Mouse (Mus musculus) frontal cortex, postnatal 25 days (tissue): ENCODE results near the gene Tmed6.
"Not testable (repeated sequence)": the region's sequence is repeated elsewhere in the genome, so short reads cannot be mapped to it uniquely, and the experiment has no call there.

ENCODE experiments used
- DNase-seq, 2 experiments: peaks; one replicate each; pipeline ENCODE4 v3.0.0; 2022; ENCODE audit warnings: low spot score in 2 of 2

Gene Tmed6

GRCm38 (mm10) chr8:107065511-107066496, at the start of gene Tmed6:
Gene Tmed6 (minus strand): TSS chr8:107065644.
- no peak for DNase-seq

DNA sequence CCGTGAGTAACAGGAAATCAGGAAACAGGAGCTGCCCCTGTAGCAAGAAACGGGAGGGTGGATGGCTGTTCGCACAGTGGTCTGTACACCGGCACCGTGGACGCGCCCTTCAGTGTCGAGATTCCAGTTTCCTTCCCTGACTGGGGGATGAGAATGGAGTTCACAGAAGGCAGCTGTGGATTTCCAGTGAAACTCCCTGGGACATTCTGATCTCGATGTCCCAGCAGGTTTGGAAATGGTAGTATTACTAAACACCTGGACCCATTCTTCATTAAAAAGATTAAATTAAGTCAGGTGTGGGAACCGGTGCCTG, 49.5 kb upstream of the Tmed6 start:
- no peak for DNase-seq

DNA sequence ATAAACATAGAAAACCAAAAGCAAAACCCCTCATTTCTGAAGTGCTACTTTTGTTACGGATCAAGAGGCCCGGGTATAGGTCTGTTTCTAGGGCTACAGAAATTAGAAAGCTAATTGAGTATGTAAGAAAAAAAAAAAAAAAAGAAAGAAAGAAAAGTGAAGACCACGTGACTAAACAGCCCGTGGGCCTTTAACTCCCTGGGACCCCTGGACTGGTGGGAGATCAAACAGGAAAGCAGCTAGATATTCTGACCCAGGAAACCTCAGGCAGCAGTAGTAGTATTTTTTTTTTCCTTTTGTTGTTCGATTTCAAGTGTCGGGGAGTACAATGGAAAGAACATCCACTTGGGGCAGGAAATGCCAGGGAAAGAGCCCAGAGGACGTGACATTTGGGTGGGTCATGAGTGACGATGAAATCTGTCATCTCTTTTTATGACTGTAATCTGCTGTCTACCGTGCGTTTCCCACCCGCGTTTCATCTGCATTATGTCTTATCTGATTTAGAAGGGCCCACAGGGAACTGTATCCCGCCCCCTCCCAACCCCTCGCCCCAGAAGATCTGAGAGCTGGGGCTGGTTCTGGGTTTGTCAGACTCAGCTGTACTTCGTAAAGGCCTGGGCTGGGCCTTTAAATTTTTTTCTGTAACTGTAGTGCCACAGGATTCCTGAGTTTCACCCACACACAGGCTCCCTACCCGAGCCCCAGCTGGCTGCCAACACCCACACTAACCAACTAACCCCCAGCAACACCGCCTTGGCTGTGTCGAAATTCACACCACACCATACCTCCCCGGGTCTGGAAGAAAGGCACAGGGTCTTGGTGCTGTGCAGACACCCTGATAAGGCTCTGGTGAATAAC, 48.9 kb upstream of the Tmed6 start:
- DNase-seq: no peak

DNA sequence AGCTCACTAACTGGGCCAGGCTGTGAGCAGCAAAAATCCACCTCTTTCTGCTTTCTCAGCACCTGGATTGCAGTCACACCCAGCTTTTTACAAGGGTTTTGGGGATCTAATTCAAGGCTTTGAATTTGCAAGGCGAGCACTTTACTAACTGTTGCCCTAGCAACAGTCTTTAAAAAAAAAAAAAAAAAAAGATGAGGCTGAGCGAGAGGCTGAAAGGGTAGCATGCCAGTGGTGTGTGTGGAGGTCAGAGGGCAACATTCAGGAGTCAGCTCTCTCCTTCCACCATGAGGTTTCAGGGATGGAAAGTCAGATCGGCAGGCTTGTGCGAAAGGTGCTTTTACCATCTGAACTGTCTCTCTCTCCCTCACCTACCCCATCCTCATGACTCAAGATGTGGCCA, 47.8 kb upstream of the Tmed6 start:
- DNase-seq: no peak

- no peak for DNase-seq
These were observed 46.1 kb upstream of the Tmed6 start for GRCm38 (mm10) chr8:107111340-107112105.

DNA sequence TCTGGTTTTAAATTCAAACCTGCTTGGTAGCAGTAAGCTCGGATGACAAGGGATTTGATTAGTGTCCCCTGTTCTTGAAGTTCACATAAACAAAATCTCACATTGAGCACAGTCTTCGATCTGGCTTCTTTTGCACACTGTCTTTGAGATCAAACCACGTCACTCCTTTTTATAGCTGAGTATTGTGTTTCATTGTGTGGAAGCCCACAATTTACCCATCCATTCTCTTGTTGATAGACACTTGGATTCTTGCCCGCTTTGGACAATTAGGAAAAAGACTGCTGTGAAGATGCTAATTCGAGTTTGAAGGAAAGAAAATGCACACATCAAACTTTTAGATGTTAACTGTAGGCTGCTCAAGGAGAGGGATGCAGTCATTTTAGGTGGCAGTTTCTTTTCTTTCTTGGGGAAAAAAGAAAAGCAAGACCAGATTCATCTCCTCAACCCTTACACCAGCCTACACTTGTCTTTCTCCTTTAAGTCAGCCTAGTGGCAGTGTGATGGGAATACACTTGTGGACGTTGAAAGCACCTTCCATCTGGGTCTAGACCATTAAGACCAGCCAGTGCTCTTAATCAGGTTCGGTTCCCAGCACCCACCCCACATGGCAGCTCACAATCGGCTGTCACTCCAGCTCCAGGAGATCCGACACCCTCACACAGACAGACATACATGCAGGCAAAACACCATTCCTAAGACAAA, 45.3 kb upstream of the Tmed6 start:
- DNase-seq: no peak

GRCm38 (mm10) chr8:107109816-107110435, 44.5 kb upstream of the Tmed6 start:
- no peak for DNase-seq

DNA sequence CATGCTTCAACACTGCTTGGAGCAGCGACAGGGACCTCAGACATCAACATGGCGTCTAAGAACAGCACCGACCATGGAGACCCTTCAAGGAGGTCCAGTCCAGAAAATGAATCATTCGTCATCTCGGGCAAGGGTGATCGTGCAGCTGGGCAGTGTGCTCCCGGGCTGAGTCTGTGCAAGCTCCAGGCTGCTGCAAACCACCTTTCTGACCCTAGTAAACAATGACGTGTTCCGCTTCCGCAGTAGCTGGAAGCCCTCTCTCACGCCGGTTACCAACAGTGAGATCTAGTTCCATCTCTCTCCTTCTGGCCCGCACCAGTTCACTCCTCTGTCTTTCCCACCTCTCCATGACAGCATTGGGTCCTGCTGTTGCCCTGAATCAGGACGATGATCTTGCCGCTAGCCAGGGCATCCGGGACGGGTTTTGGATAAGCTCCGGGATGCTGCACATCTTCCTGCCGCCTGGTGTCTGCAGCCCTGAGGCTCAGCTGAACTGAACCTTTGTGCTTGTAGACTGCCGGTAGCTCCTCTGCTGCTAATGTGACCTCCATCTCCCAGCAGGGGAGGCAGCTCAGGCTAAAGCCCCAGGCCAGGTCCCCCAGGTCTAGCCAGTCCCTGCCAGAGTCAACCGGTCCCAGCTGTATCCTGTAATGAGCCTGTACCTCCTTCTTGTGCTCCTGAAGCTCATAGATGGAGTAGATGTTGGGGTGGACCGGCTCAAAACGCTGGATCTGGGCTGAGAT, 43.7 kb upstream of the Tmed6 start:
- DNase-seq: no peak

DNA sequence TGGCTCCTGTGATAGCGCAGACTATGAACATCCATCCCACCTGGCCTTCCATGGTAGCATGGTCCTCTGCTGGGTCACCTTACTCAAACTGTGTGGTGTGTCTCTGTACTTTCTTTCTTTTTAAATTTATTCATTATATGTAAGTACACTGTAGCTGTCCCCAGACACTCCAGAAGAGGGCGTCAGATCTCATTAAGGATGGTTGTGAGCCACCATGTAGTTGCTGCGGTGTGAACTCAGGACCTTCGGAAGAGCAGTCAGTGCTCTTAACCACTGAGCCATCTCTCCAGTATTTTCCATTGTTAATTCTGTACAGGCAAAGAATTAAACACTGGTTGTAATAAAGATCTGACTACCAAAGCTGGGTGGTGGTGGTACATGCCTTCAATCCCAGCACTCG, 42.6 kb upstream of the Tmed6 start:
- not testable (repeated sequence) for DNase-seq

- peak; percentile 60 to 71 for DNase-seq
These were observed 39.1 kb upstream of the Tmed6 start for GRCm38 (mm10) chr8:107104547-107104946.

DNA sequence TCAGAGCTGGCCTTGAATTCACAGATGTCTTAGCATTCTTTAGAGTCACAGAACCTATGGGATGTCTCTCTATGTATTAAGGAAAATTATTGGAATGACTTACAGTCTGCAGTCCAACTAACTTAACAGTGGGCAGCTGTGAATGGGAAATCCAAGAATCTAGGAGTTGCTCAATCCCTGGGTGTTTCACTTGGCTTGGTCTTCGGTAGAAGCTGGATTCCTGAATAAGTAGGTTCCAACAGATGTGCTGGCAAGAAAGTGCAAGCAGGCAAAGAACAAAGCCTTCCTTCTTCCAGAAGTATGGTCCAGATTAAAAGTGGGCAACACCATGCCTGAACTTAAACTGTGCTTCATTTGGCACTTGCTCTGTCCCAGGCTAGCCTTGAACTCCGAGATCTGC, 35.2 kb upstream of the Tmed6 start:
- no peak for DNase-seq

DNA sequence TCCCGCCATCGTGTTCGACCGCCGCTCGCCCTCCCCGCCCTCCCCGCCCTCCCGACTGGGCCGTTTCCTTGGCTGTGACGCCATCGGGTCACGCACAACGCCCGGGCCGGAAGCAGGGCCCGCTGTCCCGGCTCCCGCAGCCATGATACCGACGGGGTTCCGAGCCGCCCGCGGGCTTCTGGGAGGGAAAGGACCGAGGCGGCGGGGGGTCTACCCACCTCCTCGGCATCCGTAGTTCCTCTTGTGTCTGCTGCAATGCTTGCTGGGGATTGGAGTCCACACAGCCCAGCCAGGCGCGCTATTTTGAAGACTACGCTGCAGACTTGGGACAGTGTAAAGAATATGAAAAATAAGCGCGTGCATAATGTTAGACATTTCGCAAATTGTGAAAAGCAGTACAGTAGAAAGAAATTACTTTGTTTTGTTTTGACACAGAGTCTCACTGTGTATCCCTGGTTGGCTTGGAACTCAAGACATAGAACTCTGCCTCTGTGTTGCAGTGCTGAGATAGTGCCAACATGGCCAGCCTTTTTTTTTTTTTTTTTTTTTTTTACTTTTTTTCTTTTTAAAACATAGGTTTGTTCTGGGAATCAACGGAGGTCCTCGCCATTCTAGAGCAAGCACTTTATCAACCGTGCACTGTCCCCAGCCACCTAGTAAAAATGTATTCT, 31.1 kb upstream of the Tmed6 start, which contains the start of gene Terf2:
Gene Terf2, minus strand, starts transcription at position 182 of the 671 bp plus-strand sequence.
- peak; percentile 83 to 88 for DNase-seq

GRCm38 (mm10) chr8:107095717-107096365, 30.4 kb upstream of the Tmed6 start:
- DNase-seq: peak in 1 of 2 experiments; percentile 37

DNA sequence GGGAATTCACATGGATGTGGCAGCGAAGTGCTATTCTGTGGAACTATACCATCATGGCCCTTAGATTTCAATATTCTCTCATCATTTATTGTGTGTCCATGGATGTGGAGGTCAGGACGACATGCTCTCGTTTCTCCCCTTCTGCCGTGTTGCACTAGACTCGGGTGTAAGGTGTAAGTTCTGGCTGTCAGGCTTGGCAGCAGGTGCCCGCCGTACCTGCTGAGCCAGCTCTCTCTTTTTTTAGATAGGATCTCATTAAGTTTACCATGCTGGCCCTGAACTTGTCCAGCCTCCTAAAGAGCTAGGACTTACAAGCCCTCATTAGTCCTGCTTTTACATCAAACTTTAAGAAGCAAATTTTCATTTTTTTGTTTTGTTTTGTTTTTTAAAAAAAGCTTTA, 25.1 kb upstream of the Tmed6 start:
- no peak for DNase-seq

DNA sequence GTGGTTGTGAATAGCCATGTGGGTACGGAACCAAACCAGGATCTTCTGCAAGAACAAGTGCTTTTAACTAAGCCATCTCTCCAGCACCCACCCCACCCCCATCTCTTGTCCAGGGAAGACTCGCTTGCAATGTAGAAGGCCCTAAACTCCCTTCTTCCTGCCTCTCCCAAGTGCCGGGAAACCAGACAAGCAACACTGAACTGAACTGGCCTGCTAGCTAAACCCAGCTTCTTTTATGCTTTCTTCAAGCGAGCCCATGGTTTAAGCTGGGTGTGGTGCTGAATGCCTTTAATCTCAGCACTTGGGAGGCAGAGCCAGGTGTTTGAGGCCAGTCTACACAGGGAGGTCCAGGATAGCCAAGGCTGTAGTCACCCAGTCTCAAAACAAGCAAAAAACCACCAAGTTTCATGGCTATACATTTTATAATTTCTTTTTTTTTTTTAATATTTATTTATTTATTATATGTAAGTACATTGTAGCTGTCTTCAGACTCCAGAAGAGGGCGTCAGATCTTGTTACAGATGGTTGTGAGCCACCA, 23.2 kb upstream of the Tmed6 start:
- no peak for DNase-seq

- no peak for DNase-seq
These were observed 20.6 kb upstream of the Tmed6 start for GRCm38 (mm10) chr8:107086018-107086417.

DNA sequence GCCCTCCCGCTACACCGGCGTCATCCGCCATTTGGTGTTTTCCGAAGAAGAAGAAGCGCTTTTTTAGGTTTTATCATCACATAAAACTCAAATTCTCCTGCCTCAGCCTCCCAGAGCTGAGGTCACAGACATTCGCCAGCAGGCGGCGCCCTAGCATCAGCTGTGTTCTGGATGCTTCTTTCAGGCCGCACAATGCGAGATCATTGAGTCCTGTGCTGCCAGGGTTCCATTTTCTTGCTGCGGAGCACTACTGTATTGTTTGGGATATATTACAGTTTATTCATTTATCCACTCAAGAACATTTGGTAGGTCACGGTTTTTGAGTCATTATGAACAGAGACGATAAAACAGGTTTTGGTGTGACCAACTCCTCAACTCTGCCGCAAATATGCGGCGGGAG, 19.9 kb upstream of the Tmed6 start:
- DNase-seq: no peak

GRCm38 (mm10) chr8:107076239-107076888, 10.9 kb upstream of the Tmed6 start:
- DNase-seq: no peak
